Mouse (Mus musculus) neural tube, embryonic 13.5 days (tissue): ENCODE data around the gene Vmn1r24. TPM values are rescaled to one million over a fixed set of nuclear protein-coding genes. Genes with fewer than 3 reads are reported as not detected.
"Not testable (repeated sequence)": the region's sequence is repeated elsewhere in the genome, so short reads cannot be mapped to it uniquely, and the experiment has no call there.

Source experiments
- ATAC-seq: fragments of 200-750 bp; cut with Nextera tagmentation; 2 replicates; pipeline ENCODE4 v1.8.0; 2017; ENCODE audit warnings: low read depth, mild to moderate bottlenecking, moderate TSS enrichment, moderate library complexity
- H3K27ac ChIP-seq: fragments of 300-500 bp; sonication (generic); replicated peaks from 2 replicates; pipeline ENCODE4 v1.5.1; 2015; ENCODE audit warnings: moderate library complexity, mild to moderate bottlenecking, inconsistent platforms
- H3K27me3 ChIP-seq: fragments of 300-500 bp; sonication (generic); 2 replicates; pipeline ENCODE4 v1.6.1; 2015; ENCODE audit warnings: mild to moderate bottlenecking, inconsistent platforms
- H3K36me3 ChIP-seq: fragments of 300-500 bp; sonication (generic); 2 replicates; pipeline ENCODE4 v1.6.1; 2015; ENCODE audit warnings: mild to moderate bottlenecking, inconsistent platforms
- H3K4me1 ChIP-seq: fragments of 300-500 bp; sonication (generic); replicated peaks from 2 replicates; pipeline ENCODE4 v1.6.1; 2015; ENCODE audit warnings: inconsistent platforms
- H3K4me2 ChIP-seq: fragments of 300-500 bp; sonication (generic); 2 replicates; pipeline ENCODE4 v1.6.1; 2015; ENCODE audit warnings: inconsistent platforms, mild to moderate bottlenecking, moderate library complexity
- H3K4me3 ChIP-seq: fragments of 300-500 bp; sonication (generic); 2 replicates; pipeline ENCODE4 v1.5.1; 2015; ENCODE audit warnings: mild to moderate bottlenecking, inconsistent platforms
- H3K9ac ChIP-seq: fragments of 300-500 bp; sonication (generic); 2 replicates; pipeline ENCODE4 v1.6.1; 2015; ENCODE audit warnings: moderate library complexity, mild to moderate bottlenecking, inconsistent platforms
- H3K9me3 ChIP-seq: fragments of 300-500 bp; sonication (generic); 2 replicates; pipeline ENCODE4 v1.6.1; 2016; ENCODE audit warnings: inconsistent platforms
- WGBS: fragments of 180-500 bp; shearing (Covaris S2); methylation state at CpG from one replicate; pipeline ENCODE4 v1.1.7; 2015; 5-methylcytosine and 5-hydroxymethylcytosine counted together
- polyA plus RNA-seq: library from polyadenylated mRNA; unstranded; fragments of >200 nt; fragmentation: Nextera tagmentation; extraction: Ambion mirVana; gene quantifications from 2 replicates; pipeline ENCODE4 v1.2.1, GENCODE M21; 2015

Vmn1r24 gene
- polyA plus RNA-seq, result not detected in 2 replicates

DNA sequence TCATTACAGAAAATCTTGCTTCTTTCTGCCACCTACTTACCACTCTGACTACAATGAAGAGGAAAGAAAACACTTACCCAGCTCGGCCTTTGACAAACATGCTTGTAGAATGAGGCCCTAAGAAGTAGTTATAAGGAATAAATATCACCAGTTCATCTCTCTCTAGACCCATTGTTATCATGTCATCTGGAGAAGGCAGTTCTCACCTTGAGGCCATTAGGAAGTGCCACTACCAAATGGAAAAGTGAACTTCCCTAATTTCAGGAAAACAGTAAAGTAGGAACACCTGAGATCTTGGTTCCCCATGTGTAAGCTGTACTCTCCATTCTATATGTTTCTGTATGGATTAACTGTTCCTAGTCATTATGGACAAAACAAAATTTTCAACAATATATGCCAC lies at the start of gene Vmn1r24:
Gene Vmn1r24 (minus strand): TSS at position 101 of the 400 bp plus-strand sequence.
- H3K27me3 ChIP-seq, H3K9ac ChIP-seq, H3K9me3 ChIP-seq, H3K36me3 ChIP-seq, H3K27ac ChIP-seq, H3K4me2 ChIP-seq, H3K4me1 ChIP-seq, H3K4me3 ChIP-seq, ATAC-seq: not testable (repeated sequence)
- 75% methylated on average over 1 of the region's 1 CpGs for WGBS

- H3K27me3 ChIP-seq, result no peaks in the 10 kb centered on the region
- H3K4me1 ChIP-seq, result no peaks in the 10 kb centered on the region
- H3K36me3 ChIP-seq, result no peaks in the 10 kb centered on the region
- H3K27ac ChIP-seq, result no peak within 1 kb of the TSS
- no peak for ATAC-seq
- no peak within 1 kb of the TSS for H3K4me2 ChIP-seq
- WGBS, result 70% methylated on average over 3 of the region's 3 CpGs
- H3K4me3 ChIP-seq, result no peak within 1 kb of the TSS
- no peak within 1 kb of the TSS for H3K9ac ChIP-seq
- no peaks in the 10 kb centered on the region for H3K9me3 ChIP-seq
Measured at GRCm38 (mm10) chr6:57980710-57981109, 19.4 kb upstream of the Vmn1r24 start, which contains the start of gene Vmn1r25. Gene Vmn1r25 (minus strand): TSS chr6:57980810.

DNA sequence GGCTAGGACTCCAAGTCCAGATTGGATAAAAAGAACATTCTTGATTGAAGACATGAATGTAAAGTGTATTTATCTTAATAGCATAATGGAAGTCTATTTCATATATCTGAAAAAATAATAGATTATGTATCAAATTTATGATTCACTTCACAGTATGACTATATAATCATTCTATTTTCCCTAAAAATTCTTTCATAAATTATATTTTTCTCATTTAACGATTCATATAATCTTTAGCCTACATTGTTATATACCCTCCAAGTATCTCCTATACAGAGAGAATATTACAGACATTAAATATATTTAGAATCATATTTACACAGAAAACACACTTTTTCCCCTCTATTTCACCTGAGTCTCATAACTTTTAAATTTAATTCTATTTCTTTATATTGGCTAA lies 34.6 kb downstream of the Vmn1r24 start, which contains the start of gene Vmn1r23:
Gene Vmn1r23 (minus strand): TSS at position 101 of the 400 bp plus-strand sequence.
- H3K4me3 ChIP-seq, result no peak within 1 kb of the TSS
- no peak for ATAC-seq
- H3K36me3 ChIP-seq, result no peaks in the 10 kb centered on the region
- no peak within 1 kb of the TSS for H3K27ac ChIP-seq
- H3K9ac ChIP-seq, result no peak within 1 kb of the TSS
- no peaks in the 10 kb centered on the region for H3K9me3 ChIP-seq
- H3K4me1 ChIP-seq, result no peaks in the 10 kb centered on the region
- WGBS, result 86% methylated on average over 1 of the region's 1 CpGs
- H3K4me2 ChIP-seq, result no peak within 1 kb of the TSS
- no peaks in the 10 kb centered on the region for H3K27me3 ChIP-seq

DNA sequence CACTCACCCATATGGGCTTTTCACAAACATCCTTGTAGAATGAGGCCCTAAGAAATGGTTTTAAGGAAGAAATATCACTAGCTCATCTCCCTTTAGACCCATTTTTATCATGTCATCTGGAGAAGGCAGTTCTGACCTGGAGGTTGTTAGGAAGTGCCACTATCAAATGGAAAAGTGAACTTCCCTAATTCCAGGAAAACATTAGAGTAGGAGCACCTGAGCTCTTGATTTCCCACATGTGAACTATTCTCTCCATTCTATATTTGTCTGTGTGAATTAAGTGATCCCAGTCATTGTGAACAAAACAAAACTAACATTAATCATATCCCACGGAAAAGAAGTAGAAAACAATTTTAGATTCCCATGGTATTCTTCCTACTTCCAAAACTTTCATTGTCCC lies 53.4 kb downstream of the Vmn1r24 start, which contains the start of gene Vmn1r22:
Gene Vmn1r22 (minus strand): TSS at position 101 of the 400 bp plus-strand sequence.
- no peaks in the 10 kb centered on the region for H3K36me3 ChIP-seq
- no peak within 1 kb of the TSS for H3K4me3 ChIP-seq
- H3K27me3 ChIP-seq, result no peaks in the 10 kb centered on the region
- WGBS, result 88% methylated on average over 1 of the region's 1 CpGs
- H3K27ac ChIP-seq, result no peak within 1 kb of the TSS
- H3K9ac ChIP-seq, result no peak within 1 kb of the TSS
- no peak within 1 kb of the TSS for H3K4me2 ChIP-seq
- no peak for ATAC-seq
- no peaks in the 10 kb centered on the region for H3K9me3 ChIP-seq
- H3K4me1 ChIP-seq, result no peaks in the 10 kb centered on the region

Other genes starting within 250 kb of the Vmn1r24 start
- 176 and 185 TPM in 2 replicates for gene Vopp1, start 136.3 kb downstream of the Vmn1r24 start, polyA plus RNA-seq
- gene Vmn1r21, start 111.2 kb downstream of the Vmn1r24 start, polyA plus RNA-seq, result not detected in 2 replicates
- gene Vmn1r22, start 53.5 kb downstream of the Vmn1r24 start, polyA plus RNA-seq, result not detected in 2 replicates
- gene Vmn1r23, start 34.7 kb downstream of the Vmn1r24 start, polyA plus RNA-seq, result not detected in 2 replicates
- gene Vmn1r25, start 19.3 kb upstream of the Vmn1r24 start, polyA plus RNA-seq, result not detected in 2 replicates
- not detected in 2 replicates for gene Vmn1r26, start 53.7 kb upstream of the Vmn1r24 start, polyA plus RNA-seq